Mouse (Mus musculus) embryonic facial prominence, embryonic 13.5 days (tissue): ENCODE results near the gene Snd1. TPM values are rescaled to one million over a fixed set of nuclear protein-coding genes. Genes with fewer than 3 reads are reported as not detected.

Experiments
- ATAC-seq: fragments of 200-750 bp; cut with Nextera tagmentation; 2 replicates; pipeline ENCODE4 v1.8.0; 2017; ENCODE audit warnings: low read depth; ENCODE audit not compliant: insufficient number of reproducible peaks, insufficient read depth, low FRiP score, low TSS enrichment
- H3K27ac ChIP-seq: fragments of 300-500 bp; sonication (generic); 2 replicates; pipeline ENCODE4 v1.5.1; 2015; ENCODE audit warnings: moderate library complexity, mild to moderate bottlenecking, inconsistent platforms
- H3K27me3 ChIP-seq: fragments of 300-500 bp; sonication (generic); 2 replicates; pipeline ENCODE4 v1.6.1; 2015; ENCODE audit warnings: mild to moderate bottlenecking, inconsistent platforms
- H3K36me3 ChIP-seq: fragments of 300-500 bp; sonication (generic); 2 replicates; pipeline ENCODE4 v1.6.1; 2015; ENCODE audit warnings: mild to moderate bottlenecking, inconsistent platforms
- H3K4me1 ChIP-seq: fragments of 300-500 bp; sonication (generic); 2 replicates; pipeline ENCODE4 v1.6.1; 2015; ENCODE audit warnings: inconsistent platforms
- H3K4me2 ChIP-seq: fragments of 300-500 bp; sonication (generic); 2 replicates; pipeline ENCODE4 v1.6.1; 2015; ENCODE audit warnings: moderate library complexity, mild to moderate bottlenecking, inconsistent platforms
- H3K4me3 ChIP-seq: fragments of 300-500 bp; sonication (generic); 2 replicates; pipeline ENCODE4 v1.5.1; 2015; ENCODE audit warnings: mild to moderate bottlenecking, inconsistent platforms
- H3K9ac ChIP-seq: fragments of 300-500 bp; sonication (generic); 2 replicates; pipeline ENCODE4 v1.6.1; 2015; ENCODE audit warnings: mild to moderate bottlenecking, inconsistent platforms
- H3K9me3 ChIP-seq: fragments of 300-500 bp; sonication (generic); 2 replicates; pipeline ENCODE4 v1.6.1; 2016; ENCODE audit warnings: inconsistent platforms
- WGBS: fragments of 180-500 bp; shearing (Covaris S2); methylation state at CpG from one replicate; pipeline ENCODE4 v1.1.7; 2015; ENCODE audit warnings: mixed read lengths; 5-methylcytosine and 5-hydroxymethylcytosine counted together
- polyA plus RNA-seq: library from polyadenylated mRNA; unstranded; fragments of >200 nt; fragmentation: Nextera tagmentation; extraction: Ambion mirVana; gene quantifications from 2 replicates; pipeline ENCODE4 v1.2.1, GENCODE M21; 2015

Gene Snd1
- polyA plus RNA-seq, 1 experiment from 2014 or later, result 118 TPM

DNA sequence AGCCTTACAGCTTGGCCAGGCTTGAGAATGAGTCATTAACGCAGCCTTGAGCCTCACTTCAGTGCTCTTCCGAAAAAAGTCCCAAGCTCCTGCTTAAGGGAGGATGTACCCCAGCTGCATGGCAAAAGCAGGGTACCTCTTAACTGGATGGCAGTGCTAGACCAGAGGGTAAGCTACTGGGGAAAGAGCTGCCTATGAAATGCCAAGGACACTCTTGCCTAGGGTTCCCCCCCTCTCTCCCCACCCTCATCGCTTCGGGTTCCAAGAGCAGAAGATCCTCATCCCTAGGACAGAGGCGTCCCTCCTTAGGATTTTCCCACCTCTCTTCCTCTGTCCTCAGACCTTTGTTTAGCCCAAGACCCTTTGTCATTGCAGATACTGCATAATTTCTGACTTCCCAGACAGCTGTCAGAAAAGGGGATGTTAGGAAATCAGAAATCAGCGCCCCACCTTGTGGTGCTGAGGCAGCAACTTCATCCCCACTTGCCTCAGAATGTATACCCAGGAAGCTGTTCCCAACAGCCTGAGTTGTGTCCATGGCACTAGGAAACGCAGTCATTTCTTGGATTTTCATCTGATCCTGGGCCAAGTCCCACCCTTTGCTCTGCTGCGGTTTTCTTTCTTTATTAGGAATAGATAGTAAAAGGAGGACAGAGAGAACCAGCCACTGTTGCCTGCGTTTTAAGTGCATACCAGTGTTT is 351.9 kb downstream of the Snd1 start:
- WGBS, result 70% methylated on average over 9 of the region's 9 CpGs
- Histone ChIP-seq H3K36me3 (no peaks in the 10 kb centered on the region), H3K4me3 (no peak overlapping the region), H3K4me1 (peaks cover 44% of the 10 kb centered on the region), H3K9ac (no peak overlapping the region), H3K27me3 (peaks cover 24% of the 10 kb centered on the region), H3K27ac (no peak overlapping the region), H3K9me3 (no peaks in the 10 kb centered on the region), H3K4me2 (no peak overlapping the region)
- ATAC-seq, result no peak

DNA sequence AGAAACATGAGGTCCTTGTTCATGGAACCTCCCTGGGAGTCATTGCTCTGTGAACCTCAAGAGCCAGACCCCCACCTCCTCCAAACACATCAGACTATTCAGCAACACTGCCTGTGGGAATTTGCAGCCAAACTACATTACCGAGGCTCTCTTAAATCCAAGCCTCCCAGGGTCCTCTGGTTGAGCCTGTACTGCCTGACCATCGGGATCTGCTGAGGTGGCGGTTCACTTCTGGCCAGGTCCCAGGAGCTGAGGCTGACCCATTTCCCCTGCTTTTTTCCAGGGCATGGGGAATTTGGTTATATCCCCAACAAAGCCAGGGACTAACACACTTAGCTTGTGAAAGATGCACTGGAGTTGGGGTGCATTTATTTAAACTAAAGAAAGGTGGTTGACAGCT is 352.6 kb downstream of the Snd1 start:
- WGBS, result 42% methylated on average over 3 of the region's 3 CpGs
- peaks cover 46% of the 10 kb centered on the region for H3K4me1 ChIP-seq
- H3K4me3 ChIP-seq, result no peak overlapping the region
- ATAC-seq, result no peak
- H3K27me3 ChIP-seq, result peaks cover 28% of the 10 kb centered on the region
- H3K4me2 ChIP-seq, result no peak overlapping the region
- no peak overlapping the region for H3K9ac ChIP-seq
- no peaks in the 10 kb centered on the region for H3K9me3 ChIP-seq
- no peaks in the 10 kb centered on the region for H3K36me3 ChIP-seq
- no peak overlapping the region for H3K27ac ChIP-seq

DNA sequence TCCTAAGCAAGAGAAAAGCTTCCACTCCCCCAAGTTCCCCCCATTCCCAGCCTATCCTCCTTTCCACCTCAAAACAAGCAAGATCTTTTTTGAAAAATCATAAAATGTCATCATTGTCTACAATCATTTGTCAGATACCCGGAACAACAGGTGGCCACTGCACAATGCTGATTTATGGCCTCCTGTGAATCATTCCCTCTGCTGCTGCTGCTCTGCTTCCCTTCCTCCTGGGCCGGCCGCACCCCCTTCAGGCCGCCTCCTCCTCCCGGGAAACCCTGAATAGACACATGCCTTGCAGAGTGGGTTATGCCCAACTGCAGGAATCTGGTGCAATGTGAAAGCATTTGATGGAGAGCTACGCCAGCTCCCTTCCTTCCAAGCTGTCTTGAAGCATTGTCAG is 353.7 kb downstream of the Snd1 start:
- 39% methylated on average over 6 of the region's 6 CpGs for WGBS
- no peak overlapping the region for H3K27ac ChIP-seq
- no peaks in the 10 kb centered on the region for H3K36me3 ChIP-seq
- no peaks in the 10 kb centered on the region for H3K9me3 ChIP-seq
- no peak for ATAC-seq
- H3K4me3 ChIP-seq, result no peak overlapping the region
- H3K9ac ChIP-seq, result no peak overlapping the region
- peaks cover 43% of the 10 kb centered on the region for H3K4me1 ChIP-seq
- H3K4me2 ChIP-seq, result peak overlapping the region; percentile 12
- peaks cover 31% of the 10 kb centered on the region for H3K27me3 ChIP-seq

DNA sequence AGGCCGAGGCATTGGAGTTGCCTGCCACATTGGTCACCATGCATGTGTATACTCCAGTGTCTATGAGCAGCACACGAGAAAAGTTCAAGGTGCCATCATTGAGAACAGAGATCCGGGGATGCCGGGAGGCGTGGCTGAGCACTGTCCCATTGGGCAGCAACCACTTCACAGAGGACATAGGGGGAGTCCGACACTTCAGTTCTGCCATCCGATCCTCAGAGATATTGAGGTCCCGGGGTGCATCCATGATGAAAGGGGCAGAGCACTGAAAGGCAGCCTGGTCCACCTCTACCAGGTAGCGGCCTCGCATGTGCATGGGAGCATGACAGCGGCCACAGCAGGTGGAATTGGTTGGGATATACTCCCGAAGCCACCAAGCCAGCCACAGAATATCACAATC is 355.4 kb downstream of the Snd1 start:
- 90% methylated on average over 12 of the region's 12 CpGs for WGBS
- no peak overlapping the region for H3K4me3 ChIP-seq
- ATAC-seq, result no peak
- H3K9me3 ChIP-seq, result no peaks in the 10 kb centered on the region
- H3K4me1 ChIP-seq, result peaks cover 38% of the 10 kb centered on the region
- H3K27ac ChIP-seq, result no peak overlapping the region
- H3K27me3 ChIP-seq, result peaks cover 48% of the 10 kb centered on the region
- H3K4me2 ChIP-seq, result no peak overlapping the region
- no peak overlapping the region for H3K9ac ChIP-seq
- no peaks in the 10 kb centered on the region for H3K36me3 ChIP-seq

DNA sequence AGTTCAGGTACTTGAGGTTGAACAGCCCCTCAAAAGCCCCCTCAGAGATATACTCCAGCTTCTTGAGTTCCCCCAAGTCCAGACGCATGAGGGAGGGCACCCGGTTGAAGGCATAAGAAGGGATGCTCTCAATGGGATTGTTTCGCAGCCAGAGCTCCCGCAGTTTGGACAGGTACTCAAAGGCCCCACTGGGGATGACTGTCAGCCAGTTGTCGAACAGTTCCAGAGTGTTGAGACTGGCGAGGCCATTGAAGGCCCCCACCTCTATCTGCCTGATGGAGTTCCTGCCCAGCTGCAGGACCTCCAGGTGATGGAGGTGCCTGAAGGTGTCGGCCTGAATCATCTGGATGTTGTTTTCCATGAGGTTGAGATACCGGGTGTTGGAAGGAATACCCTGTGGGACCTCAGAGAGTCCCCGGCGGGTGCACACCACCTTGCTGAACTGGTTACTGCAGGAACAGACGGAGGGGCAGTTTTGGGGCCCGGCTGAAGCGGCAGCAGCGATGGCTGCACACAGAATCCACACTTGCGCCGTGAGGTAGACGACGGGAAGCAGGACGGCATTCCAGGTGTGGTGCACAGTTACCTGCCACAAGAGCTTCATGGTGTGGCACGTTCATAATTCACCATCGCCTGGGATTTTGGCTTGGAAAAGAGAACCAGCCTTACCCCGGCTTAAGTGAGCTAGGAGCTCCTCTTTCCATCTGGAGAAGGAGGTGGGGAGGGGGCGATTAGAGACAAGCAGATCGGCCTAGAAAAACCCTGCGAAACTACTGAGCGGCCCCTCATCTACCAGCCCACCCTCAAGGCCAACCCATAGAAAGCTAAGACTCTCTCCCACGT is 356.3 kb downstream of the Snd1 start, which contains the start of gene Lrrc4:
Lrrc4 (minus strand) TSS at position 737 of the 843 bp plus-strand sequence.
- Histone ChIP-seq H3K4me2 (peak within 1 kb of the TSS; percentile 100), H3K4me1 (peaks cover 32% of the 10 kb centered on the region), H3K4me3 (peak within 1 kb of the TSS; percentile 68), H3K36me3 (no peaks in the 10 kb centered on the region), H3K27ac (no peak within 1 kb of the TSS), H3K9me3 (no peaks in the 10 kb centered on the region), H3K27me3 (peaks cover 48% of the 10 kb centered on the region), H3K9ac (peak within 1 kb of the TSS; percentile 75)
- ATAC-seq, result no peak
- WGBS, result 30% methylated on average over 27 of the region's 27 CpGs

DNA sequence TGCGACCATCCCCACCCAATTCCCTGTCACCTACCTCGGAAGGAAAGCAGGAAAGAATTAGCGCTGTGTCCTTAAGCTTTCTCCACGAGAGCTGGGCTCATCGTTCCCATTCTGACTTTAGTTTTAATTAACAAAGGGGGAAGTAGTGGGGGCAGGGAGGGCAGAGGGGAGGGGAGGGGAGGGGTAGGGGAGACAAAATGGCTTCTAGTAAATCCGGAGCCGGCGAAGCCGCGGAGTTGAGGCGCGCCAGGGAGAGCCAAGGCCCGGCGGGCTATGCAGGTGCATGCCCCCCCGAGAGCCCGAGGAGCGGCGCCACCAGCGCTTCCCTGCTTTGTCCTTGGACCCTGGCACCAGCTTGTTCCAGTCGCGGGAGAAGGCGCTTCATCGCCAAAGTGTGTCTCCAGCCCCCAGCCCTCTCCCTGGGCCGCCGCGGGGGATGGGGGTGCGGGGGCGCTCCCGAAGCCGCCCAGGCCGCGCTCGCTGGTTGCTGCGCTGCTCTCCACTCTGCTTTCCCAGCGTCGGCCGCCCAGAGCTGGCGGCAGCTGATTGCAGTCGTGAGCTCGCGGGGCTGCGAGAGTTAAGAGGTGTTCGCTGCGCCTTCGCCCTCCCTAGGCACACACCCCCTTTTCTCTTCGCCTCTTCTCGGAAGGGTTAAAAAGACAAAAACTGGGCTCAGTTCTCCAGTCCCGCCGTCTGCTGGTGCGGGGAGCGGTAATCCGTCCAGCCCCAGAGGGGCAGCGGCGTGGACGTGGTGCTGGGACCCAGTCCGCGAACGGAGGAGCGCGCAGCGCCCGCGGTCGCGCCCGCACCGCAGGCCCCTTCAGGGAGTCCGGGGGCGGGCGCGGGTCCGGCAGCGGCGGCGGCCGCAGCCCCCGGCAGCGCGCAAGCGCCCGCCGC is 357.2 kb downstream of the Snd1 start:
- H3K9ac ChIP-seq, result peak overlapping the region; percentile 75
- peak; percentile 43; the same call in 1 of the 2 replicates for ATAC-seq
- peaks cover 48% of the 10 kb centered on the region for H3K27me3 ChIP-seq
- peak overlapping the region; percentile 100 for H3K4me2 ChIP-seq
- H3K4me1 ChIP-seq, result peaks cover 32% of the 10 kb centered on the region
- WGBS, result under 1% methylated on average over 82 of the region's 82 CpGs
- H3K36me3 ChIP-seq, result no peaks in the 10 kb centered on the region
- peak overlapping the region; percentile 68 for H3K4me3 ChIP-seq
- H3K27ac ChIP-seq, result no peak overlapping the region
- no peaks in the 10 kb centered on the region for H3K9me3 ChIP-seq

DNA sequence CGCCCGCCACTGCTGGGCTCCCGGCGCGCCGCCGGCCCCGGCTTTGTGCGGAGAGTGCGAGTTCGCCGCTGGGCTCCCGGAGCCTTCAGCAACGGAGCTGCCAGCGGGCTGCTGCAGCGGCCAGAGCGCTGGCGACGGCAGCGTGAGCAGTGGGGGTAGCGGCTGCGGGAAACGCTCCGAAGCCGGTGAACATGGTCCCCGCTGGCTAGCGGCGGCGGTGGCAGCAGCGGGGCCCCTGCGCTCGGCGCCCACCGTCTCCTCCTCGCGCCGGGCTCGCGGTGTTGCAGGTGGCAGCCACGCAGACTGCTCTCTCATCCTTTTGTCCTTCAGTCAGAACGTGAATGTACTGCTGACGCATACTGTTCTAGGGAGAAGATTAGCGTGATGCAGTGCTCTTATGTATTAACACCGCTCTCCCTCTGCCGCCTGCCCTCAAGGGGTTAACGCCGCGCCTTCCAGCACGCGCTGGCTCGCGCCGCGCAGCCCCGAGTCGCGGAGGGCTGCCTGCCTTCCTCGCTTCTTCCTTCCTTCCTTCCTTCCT is 357.9 kb downstream of the Snd1 start:
- Histone ChIP-seq H3K27ac (no peak overlapping the region), H3K4me1 (peaks cover 26% of the 10 kb centered on the region), H3K27me3 (peaks cover 48% of the 10 kb centered on the region), H3K9ac (peak overlapping the region; percentile 75), H3K4me3 (peak overlapping the region; percentile 68), H3K9me3 (no peaks in the 10 kb centered on the region), H3K36me3 (no peaks in the 10 kb centered on the region), H3K4me2 (peak overlapping the region; percentile 100)
- WGBS, result under 1% methylated on average over 55 of the region's 58 CpGs
- 0 out of 2 replicates have a peak, but pooled peaks have one; percentile 57 for ATAC-seq

DNA sequence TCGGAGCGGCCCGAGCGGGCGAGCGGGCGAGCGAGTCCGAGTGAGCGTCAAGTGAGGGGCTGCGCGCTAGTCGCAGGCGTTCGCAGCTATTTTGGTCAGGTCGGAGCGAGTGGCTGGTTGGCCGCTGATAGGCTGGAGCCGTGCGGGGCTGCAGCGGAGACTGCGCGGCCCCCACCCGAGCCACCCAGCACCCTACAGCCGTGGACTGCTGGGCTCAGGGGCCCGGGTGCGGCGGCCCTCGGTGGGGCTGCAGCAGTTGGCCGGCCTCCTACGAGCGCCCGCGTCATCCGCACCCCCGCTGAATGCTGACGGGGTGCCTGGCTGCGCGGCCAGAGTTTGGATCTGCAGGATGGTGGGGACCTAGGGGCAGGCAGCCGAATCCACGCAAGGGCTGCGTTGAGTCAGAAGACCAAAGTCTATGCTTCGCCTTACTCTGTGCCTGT is 358.5 kb downstream of the Snd1 start:
- WGBS, result 1% methylated on average over 42 of the region's 43 CpGs
- peak overlapping the region; percentile 68 for H3K4me3 ChIP-seq
- H3K27me3 ChIP-seq, result peaks cover 48% of the 10 kb centered on the region
- H3K27ac ChIP-seq, result no peak overlapping the region
- H3K4me1 ChIP-seq, result peaks cover 26% of the 10 kb centered on the region
- peak overlapping the region; percentile 100 for H3K4me2 ChIP-seq
- ATAC-seq, result peak; percentile 56; the same call in 1 of the 2 replicates
- H3K9me3 ChIP-seq, result no peaks in the 10 kb centered on the region
- no peaks in the 10 kb centered on the region for H3K36me3 ChIP-seq
- peak overlapping the region; percentile 75 for H3K9ac ChIP-seq

DNA sequence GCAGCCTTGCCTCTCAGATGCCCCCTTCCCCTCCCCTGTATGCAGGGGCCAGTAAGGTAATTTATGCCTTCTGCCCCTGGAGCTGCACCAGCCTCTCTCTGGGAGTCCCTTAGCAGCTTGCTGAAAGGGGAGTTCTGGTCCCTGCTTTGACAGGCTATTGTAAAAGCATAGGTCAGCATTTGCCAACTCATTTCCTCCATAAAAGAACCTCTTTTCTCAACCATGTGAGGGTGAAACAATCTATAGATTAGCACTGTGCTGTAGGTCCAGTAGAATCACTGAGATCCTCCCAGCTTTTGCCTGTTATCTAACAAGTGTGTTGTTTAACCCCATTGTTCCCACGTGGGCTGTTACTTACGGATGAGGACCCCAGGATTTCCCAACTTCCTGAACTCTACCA is 359.1 kb downstream of the Snd1 start:
- Histone ChIP-seq H3K4me3 (peak overlapping the region; percentile 68), H3K9me3 (no peaks in the 10 kb centered on the region), H3K27me3 (peaks cover 48% of the 10 kb centered on the region), H3K4me2 (peak overlapping the region; percentile 100), H3K9ac (no peak overlapping the region; the same call in 1 of the 2 replicates), H3K4me1 (peaks cover 21% of the 10 kb centered on the region), H3K36me3 (no peaks in the 10 kb centered on the region), H3K27ac (no peak overlapping the region)
- ATAC-seq, result no peak
- WGBS, result 61% methylated on average over 2 of the region's 2 CpGs

DNA sequence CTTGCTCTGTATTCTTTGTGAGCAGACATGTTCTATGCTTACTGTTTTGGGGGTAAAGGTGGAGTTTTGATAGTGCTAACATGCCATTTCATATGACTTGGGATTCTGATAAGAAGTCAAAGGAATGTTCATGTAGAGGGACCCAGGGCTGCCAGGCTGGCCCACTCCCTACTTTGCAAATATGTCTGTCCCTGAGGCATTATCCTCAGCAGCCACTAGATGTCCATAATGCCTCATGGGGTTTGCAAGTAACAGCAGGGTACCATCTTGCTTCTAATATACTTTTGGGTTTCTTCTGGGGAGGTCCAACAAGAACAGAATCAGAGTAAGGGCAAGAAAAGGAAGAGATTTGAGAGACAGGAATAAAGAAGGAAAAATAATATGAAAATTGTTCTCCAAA is 361.7 kb downstream of the Snd1 start:
- Histone ChIP-seq H3K27me3 (peaks cover 27% of the 10 kb centered on the region), H3K27ac (no peak overlapping the region), H3K36me3 (no peaks in the 10 kb centered on the region), H3K9ac (no peak overlapping the region), H3K9me3 (no peaks in the 10 kb centered on the region), H3K4me1 (peaks cover 17% of the 10 kb centered on the region), H3K4me3 (no peak overlapping the region), H3K4me2 (no peak overlapping the region)
- no peak for ATAC-seq

DNA sequence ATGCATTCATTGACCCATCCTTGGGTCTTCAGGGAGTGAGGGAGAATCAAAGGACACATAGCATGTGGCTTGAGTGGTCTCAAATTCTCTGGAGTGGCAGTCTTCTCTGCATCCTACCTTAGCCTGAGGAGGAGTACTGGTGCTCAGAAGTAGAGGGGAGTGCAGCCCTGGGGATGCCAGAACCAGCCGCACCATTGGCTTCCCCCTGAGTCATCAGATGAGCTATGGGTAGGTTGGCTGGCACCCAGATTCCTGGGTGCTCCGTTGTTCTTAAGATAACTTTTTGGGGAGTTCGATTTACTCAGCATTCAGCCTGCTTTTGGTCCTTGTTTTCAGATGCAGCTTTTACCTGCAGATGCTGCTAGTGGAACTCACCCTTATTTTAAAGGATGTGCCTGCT is 366.6 kb downstream of the Snd1 start:
- Histone ChIP-seq H3K27me3 (no peaks in the 10 kb centered on the region), H3K4me3 (no peak overlapping the region), H3K4me1 (peaks cover 35% of the 10 kb centered on the region), H3K36me3 (no peaks in the 10 kb centered on the region), H3K9ac (no peak overlapping the region), H3K27ac (no peak overlapping the region), H3K9me3 (no peaks in the 10 kb centered on the region), H3K4me2 (no peak overlapping the region)
- WGBS, result 79% methylated on average over 3 of the region's 3 CpGs
- ATAC-seq, result no peak
